Mouse (Mus musculus) CH12.LX (cell line): ENCODE measurements around the gene Stat5b. TPM values are rescaled to one million over a fixed set of nuclear protein-coding genes. Genes with fewer than 3 reads are reported as not detected.

Experiments used
- DNase-seq: peaks from one replicate; pipeline ENCODE4 v3.0.0-alpha.2; 2013; ENCODE audit errors: extremely low read depth
- H3K27ac ChIP-seq: 2 replicates; pipeline ENCODE4 v1.5.1; 2012; ENCODE audit warnings: low read depth, mild to moderate bottlenecking, control low read depth, moderate library complexity; ENCODE audit not compliant: insufficient read depth
- H3K27me3 ChIP-seq: replicated peaks from 2 replicates; pipeline ENCODE3; 2012; ENCODE audit warnings: inconsistent platforms
- H3K36me3 ChIP-seq, 2 experiments: replicated peaks in 1 of 2; 2 replicates each; pipeline versions ENCODE3 to v1.6.1; 2012; ENCODE audit warnings: inconsistent platforms in 1 of 2, low read length in 1 of 2, mild to moderate bottlenecking in 1 of 2, mixed read lengths in 1 of 2, moderate library complexity in 1 of 2; ENCODE audit not compliant: control insufficient read depth in 1 of 2, insufficient read depth in 1 of 2
- H3K4me1 ChIP-seq, 2 experiments: 2 replicates each; pipeline ENCODE4 v1.6.1; 2012; ENCODE audit warnings: inconsistent platforms in 1 of 2, moderate library complexity in 1 of 2; ENCODE audit not compliant: insufficient read depth in 2 of 2, control insufficient read depth in 1 of 2
- H3K4me2 ChIP-seq: 2 replicates; pipeline ENCODE4 v1.6.1; 2012; ENCODE audit warnings: low read depth, mild to moderate bottlenecking, control low read depth; ENCODE audit not compliant: poor library complexity, insufficient read depth, severe bottlenecking
- H3K4me3 ChIP-seq, 3 experiments: fragments of 150-350 bp in 1 of 3; sonication (generic) in 1 of 3; replicated peaks in 1 of 3; 2 replicates each; pipeline versions ENCODE3 to v1.5.1; 2011 to 2012; ENCODE audit warnings: low read depth in 2 of 3, low read length in 2 of 3, mild to moderate bottlenecking in 2 of 3, moderate library complexity in 2 of 3, control low read depth in 1 of 3, improper control_type of control experiment in 1 of 3, inconsistent platforms in 1 of 3, mixed read lengths in 1 of 3; ENCODE audit not compliant: poor library complexity in 1 of 3
- H3K79me2 ChIP-seq: replicated peaks from 2 replicates; pipeline ENCODE4 v1.6.1; 2012; ENCODE audit warnings: mild to moderate bottlenecking, moderate library complexity; ENCODE audit not compliant: control insufficient read depth, poor library complexity, insufficient read depth, severe bottlenecking; ENCODE audit errors: extremely low read depth
- H3K9ac ChIP-seq: 2 replicates; pipeline ENCODE4 v1.6.1; 2012; ENCODE audit warnings: low read depth, mild to moderate bottlenecking, control low read depth, moderate library complexity; ENCODE audit not compliant: insufficient read depth
- H3K9me3 ChIP-seq: replicated peaks from 2 replicates; pipeline ENCODE3; 2012; ENCODE audit warnings: low read length, inconsistent platforms, mixed read lengths
- BHLHE40 ChIP-seq: IDR thresholded peaks from 2 replicates; pipeline ENCODE4 v1.6.1; 2011; ENCODE audit warnings: mild to moderate bottlenecking, low read depth, low read length, improper control_type of control experiment
- CHD1 ChIP-seq: IDR thresholded peaks from 2 replicates; pipeline ENCODE4 v1.6.1; 2012; ENCODE audit warnings: low read depth, low read length, improper control_type of control experiment, inconsistent platforms
- JUN ChIP-seq: IDR thresholded peaks from 2 replicates; pipeline ENCODE4 v1.6.1; 2011; ENCODE audit warnings: low read depth, mild to moderate bottlenecking, low read length, improper control_type of control experiment, moderate library complexity; ENCODE audit not compliant: insufficient read depth
- JUND ChIP-seq: conservative IDR thresholded peaks from 2 replicates; pipeline ENCODE4 v1.6.1; 2011; ENCODE audit warnings: low read depth, low read length, improper control_type of control experiment
- MXI1 ChIP-seq: IDR thresholded peaks from 2 replicates; pipeline ENCODE4 v1.6.1; 2011; ENCODE audit warnings: mild to moderate bottlenecking, low read depth, low read length, improper control_type of control experiment
- MYC ChIP-seq: IDR thresholded peaks from 2 replicates; pipeline ENCODE4 v1.6.1; 2011; ENCODE audit warnings: low read depth, mild to moderate bottlenecking, improper control_type of control experiment, low read length
- PAX5 ChIP-seq: IDR thresholded peaks from 2 replicates; pipeline ENCODE4 v1.6.1; 2012; ENCODE audit warnings: low read length, inconsistent platforms, mixed read lengths
- SMC3 ChIP-seq: IDR thresholded peaks from 2 replicates; pipeline ENCODE4 v1.6.1; 2011; ENCODE audit warnings: low read depth, low read length, improper control_type of control experiment
- TBP ChIP-seq: conservative IDR thresholded peaks from 2 replicates; pipeline ENCODE4 v1.6.1; 2011; ENCODE audit warnings: low read depth, low read length, improper control_type of control experiment
- UBTF ChIP-seq: IDR thresholded peaks from 2 replicates; pipeline ENCODE4 v1.6.1; 2012; ENCODE audit warnings: low read depth, mild to moderate bottlenecking, inconsistent platforms, low read length, improper control_type of control experiment, moderate library complexity
- dilution Hi-C: fragments of 300-500 bp; cut with MboI; formaldehyde crosslinking; loops from 2 replicates; pipeline ENCODE4 v1.14.3; 2020; ENCODE audit warnings: low sequenced_read_pairs; ENCODE audit not compliant: extremely low pct_unique_long_range_greater_than_20kb, extremely low pct_ligation_motif_present
- in situ Hi-C: fragments of 300-500 bp; cut with MboI; formaldehyde crosslinking; loops from 3 replicates; pipeline ENCODE4 v1.14.3; 2019; ENCODE audit warnings: low sequenced_read_pairs, low pct_ligation_motif_present, low pct_unique_long_range_greater_than_20kb, mixed read lengths
- polyA plus RNA-seq: library from polyadenylated mRNA; unstranded; fragments of >175 nt; gene quantifications from 2 replicates; pipeline ENCODE4 v1.2.1, GENCODE M21; 2012; ENCODE audit warnings: low read depth; ENCODE audit not compliant: insufficient read length
- total RNA-seq, 2 experiments: library from RNA; depleted of rRNA; stranded (reverse); fragments of 300-350 nt in 1 of 2; fragments of >200 nt in 1 of 2; gene quantifications; 2 replicates each; pipeline ENCODE4 v1.2.3; 2012 to 2014

Gene Stat5b
- total and polyA plus RNA-seq, 3 experiments: 11.4 to 24.4 (median 14.0) TPM

DNA sequence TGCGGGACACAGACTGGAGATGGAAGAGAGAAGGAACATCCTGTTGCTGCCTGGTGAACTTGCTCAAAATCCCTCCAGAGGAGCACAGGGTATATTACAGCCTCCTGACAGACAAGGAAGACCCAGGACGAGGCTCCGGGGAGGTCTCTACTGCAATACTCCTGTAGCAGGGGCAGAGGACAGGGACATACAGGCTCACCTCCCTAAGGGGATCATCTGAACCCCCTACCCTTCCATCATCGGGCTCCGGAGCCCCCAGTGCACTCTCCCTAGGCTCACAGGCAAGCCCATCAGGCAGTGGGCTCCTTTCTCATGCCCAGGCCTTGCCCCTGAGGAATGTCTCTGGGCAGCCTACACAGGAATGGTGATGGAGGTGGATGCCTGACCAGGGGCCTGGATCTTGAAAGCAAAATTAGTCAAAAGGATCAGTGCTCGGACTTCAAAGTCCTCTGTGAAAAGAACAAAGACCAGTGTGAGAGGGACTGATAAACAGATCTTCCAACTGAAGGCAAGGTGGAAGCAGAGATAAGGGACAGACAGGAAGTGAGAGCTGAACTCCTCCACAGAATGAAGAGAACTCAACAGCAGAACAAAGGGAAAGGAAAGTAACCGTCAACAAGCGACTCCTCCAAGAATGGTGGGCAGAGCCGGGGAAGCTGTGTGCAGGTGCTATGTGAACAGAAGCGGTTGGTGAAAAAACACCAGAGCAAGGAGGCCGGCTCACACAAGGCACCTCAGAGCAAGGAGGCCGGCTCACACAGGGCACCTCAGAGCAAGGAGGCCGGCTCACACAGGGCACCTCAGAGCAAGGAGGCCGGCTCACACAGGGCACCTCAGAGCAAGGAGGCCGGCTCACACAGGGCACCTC is 41.0 kb upstream of the Stat5b start:
- Histone ChIP-seq H3K4me1 (peaks cover 7 to 17% of the 10 kb centered on the region in 2 experiments), H3K27ac (no peak overlapping the region)

DNA sequence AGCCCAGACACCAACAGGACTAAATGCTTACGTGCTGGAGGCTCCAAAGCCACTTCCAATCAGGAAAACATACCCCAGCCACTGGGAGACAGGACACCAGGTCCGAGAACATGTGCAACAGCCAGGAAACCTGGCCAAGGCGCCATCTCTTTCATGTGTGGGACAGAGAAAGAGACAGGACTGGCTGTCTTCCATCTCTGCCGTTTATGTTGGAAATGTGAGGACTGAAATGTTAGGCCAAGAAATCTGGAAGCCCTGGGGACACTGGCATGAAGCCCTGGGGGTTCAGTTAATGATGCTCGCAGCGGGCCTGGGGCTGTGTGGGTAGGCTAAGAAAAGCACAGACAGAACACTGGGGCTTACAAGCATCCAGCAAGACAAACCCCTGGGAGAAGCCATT is 40.0 kb upstream of the Stat5b start:
- Histone ChIP-seq H3K9me3 (no peaks in the 10 kb centered on the region), H3K4me3 (no peak overlapping the region), H3K79me2 (no peaks in the 10 kb centered on the region), H3K4me1 (peaks cover 3 to 11% of the 10 kb centered on the region in 2 experiments; a peak in 2 of 4 replicates), H3K36me3 (peaks cover 83 to 99% of the 10 kb centered on the region in 2 experiments), H3K27ac (no peak overlapping the region), H3K27me3 (no peaks in the 10 kb centered on the region)
- DNase-seq: no peak
- TF ChIP-seq MYC: no peak
- no peak for TF ChIP-seq TBP
- TF ChIP-seq, all 38 proteins: peak for 0
- no peak overlapping the region for H3K9ac ChIP-seq
- H3K4me2 ChIP-seq: no peak overlapping the region
- in situ Hi-C loops: loop anchor here (5.0 kb wide), 1 partner anchor 67 kb away; no protein-coding TSS in a partner anchor
- dilution Hi-C loops: no loop called here

More for the DNA sequence above, 41.0 kb upstream of the Stat5b start:
- Histone ChIP-seq H3K9me3 (no peaks in the 10 kb centered on the region), H3K4me2 (no peak overlapping the region), H3K4me3 (no peak overlapping the region), H3K27me3 (no peaks in the 10 kb centered on the region), H3K36me3 (peaks cover 78 to 97% of the 10 kb centered on the region in 2 experiments), H3K79me2 (no peaks in the 10 kb centered on the region), H3K9ac (no peak overlapping the region)
- in situ Hi-C loops: loop anchor here (5.0 kb wide), 1 partner anchor 66 kb away; no protein-coding TSS in a partner anchor
- dilution Hi-C loops: no loop called here
- no peak for DNase-seq
- TF ChIP-seq JUND (no peak), BHLHE40 (no peak), PAX5 (no peak), MXI1 (no peak), CHD1 (no peak), SMC3 (no peak), JUN (no peak)

DNA sequence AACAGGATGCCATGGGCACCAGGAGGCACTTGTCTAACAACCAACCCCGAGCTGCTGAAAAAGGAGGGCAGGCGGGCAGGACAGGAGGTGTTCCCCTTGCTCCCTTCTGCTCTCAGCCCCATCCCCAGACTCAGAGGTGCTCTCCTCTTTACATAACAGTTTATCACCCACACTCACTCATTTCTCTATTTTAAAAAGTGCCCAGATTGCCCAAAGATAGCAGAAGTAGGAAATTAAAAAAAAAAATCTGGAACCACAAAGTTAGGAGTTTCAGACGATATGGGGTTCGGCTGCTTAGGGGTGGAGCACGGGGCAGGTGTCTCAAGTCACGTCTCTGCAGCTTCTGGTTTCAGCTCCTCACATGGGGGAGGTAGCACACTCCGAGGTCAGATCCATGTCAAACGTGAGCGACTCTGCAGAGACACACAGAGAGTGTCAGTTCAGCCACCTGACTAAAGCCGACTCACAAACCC is 37.9 kb upstream of the Stat5b start:
- DNase-seq: no peak
- Histone ChIP-seq H3K4me1 (0 out of 4 replicates have a peak, but pooled peaks cover 0 to 3% of the 10 kb centered on the region in 2 experiments), H3K27me3 (no peaks in the 10 kb centered on the region), H3K9me3 (no peaks in the 10 kb centered on the region), H3K9ac (no peak overlapping the region), H3K4me2 (no peak overlapping the region), H3K27ac (no peak overlapping the region), H3K4me3 (no peak overlapping the region), H3K36me3 (peaks cover 79 to 100% of the 10 kb centered on the region in 2 experiments), H3K79me2 (no peaks in the 10 kb centered on the region)
- dilution Hi-C loops (no loop called here), in situ Hi-C loops (no loop called here)
- TF ChIP-seq CHD1: no peak
- TF ChIP-seq UBTF: no peak
